Mouse (Mus musculus): Measurements from ENCODE around the gene Agrp.

DNA sequence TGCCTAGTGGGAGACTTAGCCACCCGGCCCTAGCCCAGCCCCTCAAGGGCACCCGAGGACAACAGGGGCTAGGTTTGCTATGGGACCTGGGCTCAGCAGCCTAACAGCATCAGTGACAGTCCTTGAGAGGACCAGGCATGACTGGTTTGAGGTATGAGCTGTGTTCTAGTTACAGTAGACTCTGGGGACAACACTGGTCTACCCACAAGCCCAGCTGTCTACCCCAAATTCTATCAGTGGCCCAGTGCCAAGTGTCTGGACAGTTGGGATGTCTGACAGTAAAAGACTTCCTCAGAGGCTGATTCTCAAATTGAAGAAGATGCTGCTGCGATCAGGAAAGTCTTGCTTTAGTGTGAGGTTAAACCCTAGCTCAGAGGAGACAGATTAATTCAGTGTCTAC, 91.9 kb downstream of the Agrp start:
- TF ChIP-seq REST (IDR thresholded peaks at IDR 0.05; ENCODE audit: insufficient read depth, insufficient read length), result no peak
- TF ChIP-seq E2F4 (IDR thresholded peaks at IDR 0.05; ENCODE audit: insufficient read depth), result no peak
- TF ChIP-seq POLR2A (IDR thresholded peaks at IDR 0.05; ENCODE audit: insufficient read length, low read depth), result no peak
- no peak for TF ChIP-seq USF1 (IDR thresholded peaks at IDR 0.05; ENCODE audit: low read depth)
- no peak for TF ChIP-seq MAX (IDR thresholded peaks at IDR 0.05; ENCODE audit: low read depth)
